Mouse (Mus musculus) olfactory bulb, adult 2 months (tissue): ENCODE results near the gene Gm44502. TPM values are rescaled to one million over a fixed set of nuclear protein-coding genes. Genes with fewer than 3 reads are reported as not detected.
"Not testable (repeated sequence)": the region's sequence is repeated elsewhere in the genome, so short reads cannot be mapped to it uniquely, and the experiment has no call there.

Experiments
- H3K27ac ChIP-seq: fragments of 200-500 bp; 2 replicates; pipeline ENCODE4 v1.5.1; 2012; ENCODE audit warnings: low read depth, low read length; ENCODE audit not compliant: insufficient read depth
- H3K4me1 ChIP-seq: fragments of 200-500 bp; 2 replicates; pipeline ENCODE4 v1.6.1; 2012; ENCODE audit warnings: low read length; ENCODE audit not compliant: control insufficient read depth, insufficient read depth
- H3K4me3 ChIP-seq: fragments of 200-500 bp; 2 replicates; pipeline ENCODE4 v1.5.1; 2012; ENCODE audit warnings: mild to moderate bottlenecking, low read depth, low read length, moderate library complexity; ENCODE audit not compliant: insufficient read depth
- CTCF ChIP-seq: fragments of 200-500 bp; IDR thresholded peaks from 2 replicates; pipeline ENCODE4 v1.5.1; 2012; ENCODE audit warnings: low read depth, mild to moderate bottlenecking, low read length, moderate library complexity; ENCODE audit not compliant: insufficient read depth
- POLR2A ChIP-seq: fragments of 200-500 bp; IDR thresholded peaks from 2 replicates; pipeline ENCODE4 v1.6.1; 2012; ENCODE audit warnings: mild to moderate bottlenecking, low read depth, low read length, moderate library complexity; ENCODE audit not compliant: insufficient read depth
- WGBS: fragments of 180-500 bp; shearing (Covaris S2); methylation state at CpG from one replicate; pipeline ENCODE4 v1.1.7; 2018; 5-methylcytosine and 5-hydroxymethylcytosine counted together
- polyA plus RNA-seq: library from polyadenylated mRNA; stranded (reverse); fragments of >200 nt; gene quantifications from 2 replicates; pipeline ENCODE4 v1.2.4, GENCODE M21; 2012; ENCODE audit warnings: low replicate concordance; ENCODE audit not compliant: missing spikeins, insufficient read depth, insufficient read length

Gene Gm44502
- polyA plus RNA-seq, 1 experiment: not detected

GRCm38 (mm10) chr15:89434136-89434535 is 4.6 kb upstream of the Gm44502 start:
- TF ChIP-seq POLR2A: no peak
- 74% methylated on average over 3 of the region's 3 CpGs for WGBS
- no peaks in the 10 kb centered on the region for H3K4me1 ChIP-seq
- H3K4me3 ChIP-seq: no peak overlapping the region
- H3K27ac ChIP-seq: no peak overlapping the region

GRCm38 (mm10) chr15:89432946-89433345 is 3.5 kb upstream of the Gm44502 start:
- no peak overlapping the region for H3K27ac ChIP-seq
- 76% methylated on average over 4 of the region's 4 CpGs for WGBS

GRCm38 (mm10) chr15:89431806-89432205 is 2.3 kb upstream of the Gm44502 start:
- H3K4me3 ChIP-seq: no peak overlapping the region
- H3K4me1 ChIP-seq: no peaks in the 10 kb centered on the region
- TF ChIP-seq CTCF (no peak), POLR2A (no peak)
- no peak overlapping the region for H3K27ac ChIP-seq
- WGBS: 94% methylated on average over 6 of the region's 6 CpGs

More at GRCm38 (mm10) chr15:89432946-89433345, 3.5 kb upstream of the Gm44502 start:
- no peak overlapping the region for H3K4me3 ChIP-seq
- no peaks in the 10 kb centered on the region for H3K4me1 ChIP-seq
- TF ChIP-seq POLR2A: no peak
- no peak for TF ChIP-seq CTCF

GRCm38 (mm10) chr15:89431271-89431670 is 1.8 kb upstream of the Gm44502 start:
- Histone ChIP-seq H3K4me1 (no peaks in the 10 kb centered on the region), H3K27ac (no peak overlapping the region), H3K4me3 (no peak overlapping the region)
- WGBS: 90% methylated on average over 3 of the region's 3 CpGs
- TF ChIP-seq CTCF: no peak
- no peak for TF ChIP-seq POLR2A

- not testable (repeated sequence) for H3K27ac ChIP-seq, H3K4me3 ChIP-seq, H3K4me1 ChIP-seq
- WGBS: 82% methylated on average over 9 of the region's 9 CpGs
These were observed 1.3 kb upstream of the Gm44502 start for GRCm38 (mm10) chr15:89430771-89431170.

GRCm38 (mm10) chr15:89430341-89430740 is 845 bp upstream of the Gm44502 start:
- WGBS: 31% methylated on average over 6 of the region's 6 CpGs
- Histone ChIP-seq H3K27ac (no peak overlapping the region), H3K4me1 (no peaks in the 10 kb centered on the region), H3K4me3 (peak overlapping the region; percentile 87)
- TF ChIP-seq CTCF: no peak
- no peak for TF ChIP-seq POLR2A

GRCm38 (mm10) chr15:89428821-89429351 is 610 bp downstream of the Gm44502 start:
- 5% methylated on average over 22 of the region's 22 CpGs for WGBS
- Histone ChIP-seq H3K27ac (no peak overlapping the region), H3K4me3 (peak overlapping the region; percentile 87), H3K4me1 (no peaks in the 10 kb centered on the region)
- TF ChIP-seq POLR2A (no peak), CTCF (no peak)

- Histone ChIP-seq H3K27ac (no peak overlapping the region), H3K4me3 (peak overlapping the region; percentile 87; the same call in 1 of the 2 replicates), H3K4me1 (no peaks in the 10 kb centered on the region)
- no peak for TF ChIP-seq CTCF
- no peak for TF ChIP-seq POLR2A
- 82% methylated on average over 19 of the region's 19 CpGs for WGBS
These were observed 1.2 kb downstream of the Gm44502 start for GRCm38 (mm10) chr15:89428136-89428790.

- no peak overlapping the region for H3K4me3 ChIP-seq
- H3K27ac ChIP-seq: no peak overlapping the region
- WGBS: 81% methylated on average over 10 of the region's 10 CpGs
- TF ChIP-seq POLR2A (no peak), CTCF (no peak)
- H3K4me1 ChIP-seq: no peaks in the 10 kb centered on the region
These were observed 2.8 kb downstream of the Gm44502 start for GRCm38 (mm10) chr15:89426716-89427115.

- 63% methylated on average over 6 of the region's 6 CpGs for WGBS
- H3K27ac ChIP-seq: no peak within 1 kb of the TSS
- TF ChIP-seq CTCF (no peak), POLR2A (no peak)
- H3K4me3 ChIP-seq: no peak within 1 kb of the TSS
- no peaks in the 10 kb centered on the region for H3K4me1 ChIP-seq
These were observed 3.8 kb downstream of the Gm44502 start, which contains the start of gene Cpt1b for GRCm38 (mm10) chr15:89425711-89426121. Gene Cpt1b, minus strand, starts transcription at chr15:89425863.
